In the genomic region with DNA sequence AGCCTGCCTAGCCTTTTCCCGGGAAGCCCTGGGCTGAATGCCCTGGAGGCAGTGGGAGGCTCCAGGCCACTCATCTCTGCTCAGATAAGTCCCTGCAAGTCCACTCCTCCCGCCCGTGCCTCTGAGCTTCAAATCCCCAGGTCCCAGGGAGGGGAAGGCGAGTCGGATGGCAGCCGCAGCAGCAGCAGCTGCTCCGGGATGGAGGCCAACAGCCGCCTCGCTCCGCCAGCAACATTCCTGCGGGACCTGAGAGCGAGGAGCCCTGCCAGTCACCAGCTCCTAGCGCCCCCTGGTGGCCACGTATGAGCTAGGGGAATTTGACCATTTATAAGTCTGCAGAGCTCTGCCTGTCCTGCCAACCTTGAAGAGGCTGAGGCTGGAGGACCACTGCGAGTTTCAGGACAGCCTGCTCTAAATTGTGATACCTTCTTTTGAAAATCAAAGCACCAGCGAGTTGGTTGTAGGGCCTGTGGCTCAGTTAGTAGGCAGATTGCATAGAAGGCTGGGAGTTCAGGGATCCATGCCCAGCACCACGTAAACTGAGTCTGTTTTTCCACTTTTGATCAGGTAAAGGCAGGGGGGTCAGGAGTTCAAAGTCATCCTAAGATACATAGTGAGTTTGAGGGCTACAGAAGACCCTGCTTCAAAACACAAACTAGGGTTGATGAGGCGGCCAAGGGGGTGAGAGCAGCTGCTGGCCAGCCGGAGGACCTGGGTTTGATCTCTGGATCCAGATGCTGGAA, we compare ENCODE assay signal across 8 mouse cellular contexts. TPM values are rescaled to one million over a fixed set of nuclear protein-coding genes. Genes with fewer than 3 reads are reported as not detected.
A peak's percentile ranks its signal among the peaks of the same experiment; 100 is the strongest.
DNase-seq lines count a peak whose midpoint lies in the region; ATAC-seq and TF ChIP-seq lines count a peak whose summit lies in the region.

No protein-coding gene starts in this region.

- DNase-seq in G1E (ENCODE audit: low spot score): peak; percentile 58
- peak; percentile 87 for DNase-seq in cerebellum, adult 11-12 months
- DNase-seq in heart, postnatal 14 days: peak; percentile 98 to 99
- peak; percentile 97 for DNase-seq in layer of hippocampus, adult 11-12 months (ENCODE audit: low spot score)
- peak; percentile 98 for DNase-seq in lung, embryonic 14.5 days
- peak; percentile 89 for DNase-seq in ovary, adult 18-20 months (ENCODE audit: low spot score)
- peak; percentile 68 for DNase-seq in thymus, adult 2 months

- peak; percentile 34; the same call in 1 of the 2 replicates for ATAC-seq in G1E (ENCODE audit: extremely low read depth, insufficient number of reproducible peaks, low FRiP score, poor library complexity, severe bottlenecking)
- peak; percentile 95 for ATAC-seq in forebrain, embryonic 15.5 days (replicated peaks)
- ATAC-seq in lung, embryonic 14.5 days (ENCODE audit: insufficient read depth): peak; percentile 96

- H3K27ac ChIP-seq in forebrain, embryonic 15.5 days (replicated peaks): 0 out of 2 replicates have a peak overlapping the region, but pooled peaks have one; percentile 33
- H3K27ac ChIP-seq in lung, embryonic 14.5 days (ENCODE audit: low read depth): no peak overlapping the region
- no peak overlapping the region for H3K27ac ChIP-seq in thymus, adult 2 months (ENCODE audit: control insufficient read depth, insufficient read depth, low read length)

- intact Hi-C loops in heart, postnatal 14 days (cut with DNase I): loop anchor here (1.0 to 10.0 kb wide), 3 partner anchors 91 to 366 kb away; a partner anchor contains a TSS

- TF ChIP-seq CTCF in G1E (IDR thresholded peaks at IDR 0.05; ENCODE audit: low read depth, low read length): peak; percentile 69
- TF ChIP-seq CTCF in lung, embryonic 14.5 days (IDR thresholded peaks at IDR 0.05; ENCODE audit: low read depth): peak; percentile 99
- peak; percentile 96 for TF ChIP-seq CTCF in thymus, adult 2 months (IDR thresholded peaks at IDR 0.05; ENCODE audit: borderline replicate concordance, control insufficient read depth, extremely low read depth, insufficient read depth, low read length, poor library complexity)

- H3K4me2 ChIP-seq in forebrain, embryonic 15.5 days (replicated peaks): peak overlapping the region; percentile 30
- H3K4me2 ChIP-seq in lung, embryonic 14.5 days: no peak overlapping the region

- peak overlapping the region; percentile 39 for H3K9ac ChIP-seq in forebrain, embryonic 15.5 days (replicated peaks)
- H3K9ac ChIP-seq in lung, embryonic 14.5 days: no peak overlapping the region

- H3K4me1 ChIP-seq in G1E (ENCODE audit: insufficient read depth, low read depth, low read length): peaks cover 3% of the 10 kb centered on the region; the same call in 1 of the 2 replicates
- H3K4me1 ChIP-seq in forebrain, embryonic 15.5 days: peaks cover 8% of the 10 kb centered on the region
- no peaks in the 10 kb centered on the region for H3K4me1 ChIP-seq in lung, embryonic 14.5 days (ENCODE audit: insufficient read depth)
- no peaks in the 10 kb centered on the region for H3K4me1 ChIP-seq in thymus, adult 2 months (replicated peaks; ENCODE audit: control insufficient read depth, insufficient read depth, low read length)

- no peaks in the 10 kb centered on the region for H3K9me3 ChIP-seq in G1E (replicated peaks)
- H3K9me3 ChIP-seq in forebrain, embryonic 15.5 days: no peaks in the 10 kb centered on the region
- H3K9me3 ChIP-seq in lung, embryonic 14.5 days (ENCODE audit: low read depth, low read length): no peaks in the 10 kb centered on the region

- 16% methylated on average over 19 of the region's 19 CpGs for WGBS in forebrain, embryonic 15.5 days
- 16% methylated on average over 19 of the region's 19 CpGs for WGBS in lung, embryonic 14.5 days
- WGBS in thymus, adult 2 months: 20% methylated on average over 19 of the region's 19 CpGs

- no peak overlapping the region; the same call in 1 of the 2 replicates for H3K4me3 ChIP-seq in G1E (ENCODE audit: low read depth, low read length)
- no peak overlapping the region for H3K4me3 ChIP-seq in forebrain, embryonic 15.5 days
- no peak overlapping the region for H3K4me3 ChIP-seq in lung, embryonic 14.5 days (ENCODE audit: low read depth, low read length)
- H3K4me3 ChIP-seq in thymus, adult 2 months (ENCODE audit: control insufficient read depth, insufficient read depth, low read length): no peak overlapping the region

- peaks cover 19% of the 10 kb centered on the region for H3K27me3 ChIP-seq in G1E (ENCODE audit: insufficient read depth, low read length)
- H3K27me3 ChIP-seq in forebrain, embryonic 15.5 days: no peaks in the 10 kb centered on the region
- H3K27me3 ChIP-seq in lung, embryonic 14.5 days (ENCODE audit: insufficient read depth, low read length): no peaks in the 10 kb centered on the region
- no peaks in the 10 kb centered on the region for H3K27me3 ChIP-seq in thymus, adult 2 months (ENCODE audit: control insufficient read depth, insufficient read depth, low read length)

- TF ChIP-seq POLR2A in thymus, adult 2 months (IDR thresholded peaks at IDR 0.05; ENCODE audit: control insufficient read depth, extremely low read depth, insufficient read depth, low read length, poor library complexity): 0 out of 2 replicates have a peak, but pooled peaks have one; percentile 22

- H3K36me3 ChIP-seq in G1E (replicated peaks): no peaks in the 10 kb centered on the region
- H3K36me3 ChIP-seq in forebrain, embryonic 15.5 days: no peaks in the 10 kb centered on the region
- no peaks in the 10 kb centered on the region for H3K36me3 ChIP-seq in lung, embryonic 14.5 days (ENCODE audit: insufficient read depth)
- H3K36me3 ChIP-seq in thymus, adult 2 months (ENCODE audit: control insufficient read depth, insufficient read depth, low read length): no peaks in the 10 kb centered on the region

RNA-seq across cellular contexts. Expression of a gene that starts 12.8 kb away (rescaled TPM):
- total RNA-seq in G1E (2014; fragmentation: Nextera tagmentation) (not detected in 2 replicates), G1E (2017) (0.06 TPM in 1 of 2 replicates, not detected in the other)
- not detected in 2 replicates for polyA plus RNA-seq in G1E (2012)
- not detected in 2 replicates for polyA plus RNA-seq in forebrain, embryonic 15.5 days (2015; fragmentation: Nextera tagmentation; extraction: Ambion mirVana)
- not detected for total RNA-seq in heart, postnatal 14 days (2021)
- not detected in 2 replicates for polyA plus RNA-seq in lung, embryonic 14.5 days (2014; fragmentation: Nextera tagmentation; extraction: Ambion mirVana)
- not detected in 2 replicates for polyA plus RNA-seq in thymus, adult 2 months (2012; rRNA removed)

RNA-seq across cellular contexts. Expression of a gene that starts 16.2 kb away (rescaled TPM):
- total RNA-seq in G1E (2014; fragmentation: Nextera tagmentation) (not detected in 2 replicates), G1E (2017) (0.11 TPM in 1 of 2 replicates, not detected in the other)
- not detected in 2 replicates for polyA plus RNA-seq in G1E (2012)
- polyA plus RNA-seq in forebrain, embryonic 15.5 days (2015; fragmentation: Nextera tagmentation; extraction: Ambion mirVana): 0.23 and 0.45 TPM in 2 replicates
- 10 to 100 TPM; 31.8 to 33.2 TPM for total RNA-seq in heart, postnatal 14 days (2021)
- polyA plus RNA-seq in lung, embryonic 14.5 days (2014; fragmentation: Nextera tagmentation; extraction: Ambion mirVana): 0.22 and 0.26 TPM in 2 replicates
- 3.1 and 4.3 TPM in 2 replicates for polyA plus RNA-seq in thymus, adult 2 months (2012; rRNA removed)

RNA-seq across cellular contexts. Expression of a gene that starts 37.4 kb away (rescaled TPM):
- not detected in 2 replicates for total RNA-seq in G1E (2014; fragmentation: Nextera tagmentation)
- 0.05 TPM in 1 of 2 replicates, not detected in the other for total RNA-seq in G1E (2017)
- 0.04 and 0.05 TPM in 2 replicates for polyA plus RNA-seq in G1E (2012)
- 2.9 and 3.5 TPM in 2 replicates for polyA plus RNA-seq in forebrain, embryonic 15.5 days (2015; fragmentation: Nextera tagmentation; extraction: Ambion mirVana)
- 1 to 10 TPM; 4.6 to 5.0 TPM for total RNA-seq in heart, postnatal 14 days (2021)
- 8.0 and 9.4 TPM in 2 replicates for polyA plus RNA-seq in lung, embryonic 14.5 days (2014; fragmentation: Nextera tagmentation; extraction: Ambion mirVana)
- 93.1 and 103 TPM in 2 replicates for polyA plus RNA-seq in thymus, adult 2 months (2012; rRNA removed)

RNA-seq across cellular contexts. Expression of a gene that starts 48.5 kb away (rescaled TPM):
- total RNA-seq in G1E (2014; fragmentation: Nextera tagmentation) (1.2 and 5.1 TPM in 2 replicates), G1E (2017) (0.66 and 0.93 TPM in 2 replicates)
- 2.4 and 3.1 TPM in 2 replicates for polyA plus RNA-seq in G1E (2012)
- 15.4 and 15.6 TPM in 2 replicates for polyA plus RNA-seq in forebrain, embryonic 15.5 days (2015; fragmentation: Nextera tagmentation; extraction: Ambion mirVana)
- 1 to 10 TPM; 1.9 TPM for total RNA-seq in heart, postnatal 14 days (2021)
- 1.9 and 2.9 TPM in 2 replicates for polyA plus RNA-seq in lung, embryonic 14.5 days (2014; fragmentation: Nextera tagmentation; extraction: Ambion mirVana)
- polyA plus RNA-seq in thymus, adult 2 months (2012; rRNA removed): 8.7 and 8.8 TPM in 2 replicates

RNA-seq across cellular contexts. Expression of a gene that starts 56.9 kb away (rescaled TPM):
- total RNA-seq in G1E (2014; fragmentation: Nextera tagmentation) (40.3 and 47.7 TPM in 2 replicates), G1E (2017) (66.9 and 71.7 TPM in 2 replicates)
- 297 and 313 TPM in 2 replicates for polyA plus RNA-seq in G1E (2012)
- 57.1 and 59.0 TPM in 2 replicates for polyA plus RNA-seq in forebrain, embryonic 15.5 days (2015; fragmentation: Nextera tagmentation; extraction: Ambion mirVana)
- total RNA-seq in heart, postnatal 14 days (2021): 1 to 10 TPM; 7.2 to 9.3 TPM
- polyA plus RNA-seq in lung, embryonic 14.5 days (2014; fragmentation: Nextera tagmentation; extraction: Ambion mirVana): 77.3 and 83.6 TPM in 2 replicates
- polyA plus RNA-seq in thymus, adult 2 months (2012; rRNA removed): 121 and 140 TPM in 2 replicates

Comparison
In these comparisons a context has a peak if more than half of its experiments do, and no peak if none do; other contexts are left out.
1. ATAC-seq: peak in every context shown above with its lines; median percentile 96 in lung, embryonic 14.5 days; 95 in forebrain, embryonic 15.5 days; 34 in G1E.